Mouse (Mus musculus) mesoderm, embryonic 11.5 days (tissue): ENCODE data around the gene Hist1h2bh.

Source experiments
- DNase-seq: peaks from one replicate; pipeline ENCODE4 v3.0.0-alpha.2; 2012; ENCODE audit warnings: low read depth, low spot score

The Hist1h2bh gene

GRCm38 (mm10) chr13:23530901-23531875 is 12.0 kb downstream of the Hist1h2bh start, which contains the start of gene Hist1h4h:
Gene Hist1h4h, plus strand, starts transcription at chr13:23531050.
- DNase-seq, result peak; percentile 98

- no peak for DNase-seq
Observed at GRCm38 (mm10) chr13:23530181-23530900, 12.9 kb downstream of the Hist1h2bh start.

GRCm38 (mm10) chr13:23529480-23530165 is 13.6 kb downstream of the Hist1h2bh start:
- no peak for DNase-seq

- no peak for DNase-seq
Observed at GRCm38 (mm10) chr13:23529005-23529404, 14.2 kb downstream of the Hist1h2bh start.

GRCm38 (mm10) chr13:23526312-23526711 is 16.9 kb downstream of the Hist1h2bh start:
- DNase-seq, result peak; percentile 92

GRCm38 (mm10) chr13:23525901-23526300 is 17.3 kb downstream of the Hist1h2bh start:
- no peak for DNase-seq

- peak; percentile 93 for DNase-seq
Observed at GRCm38 (mm10) chr13:23524654-23525053, 18.5 kb downstream of the Hist1h2bh start.

- no peak for DNase-seq
Observed at GRCm38 (mm10) chr13:23523976-23524375, 19.2 kb downstream of the Hist1h2bh start.

- peak; percentile 83 for DNase-seq
Observed at GRCm38 (mm10) chr13:23521703-23522102, 21.5 kb downstream of the Hist1h2bh start.

GRCm38 (mm10) chr13:23519416-23519815 is 23.8 kb downstream of the Hist1h2bh start:
- peak; percentile 86 for DNase-seq

GRCm38 (mm10) chr13:23518885-23519284 is 24.3 kb downstream of the Hist1h2bh start:
- DNase-seq, result peak; percentile 87

- DNase-seq, result no peak
Observed at GRCm38 (mm10) chr13:23518295-23518603, 24.9 kb downstream of the Hist1h2bh start.

GRCm38 (mm10) chr13:23517603-23518294 is 25.4 kb downstream of the Hist1h2bh start:
- DNase-seq, result peak; percentile 90

GRCm38 (mm10) chr13:23516822-23517602 is 26.2 kb downstream of the Hist1h2bh start:
- peak; percentile 79 for DNase-seq

GRCm38 (mm10) chr13:23515826-23516620 is 27.2 kb downstream of the Hist1h2bh start:
- DNase-seq, result no peak

GRCm38 (mm10) chr13:23515281-23515680 is 27.9 kb downstream of the Hist1h2bh start:
- no peak for DNase-seq

- no peak for DNase-seq
Observed at GRCm38 (mm10) chr13:23513517-23513916, 29.7 kb downstream of the Hist1h2bh start.

- DNase-seq, result no peak
Observed at GRCm38 (mm10) chr13:23510127-23510526, 33.1 kb downstream of the Hist1h2bh start.

- DNase-seq, result no peak
Observed at GRCm38 (mm10) chr13:23506819-23507515, 36.2 kb downstream of the Hist1h2bh start.
